Comparison of ENCODE assay signal across 18 mouse cellular contexts in genomic region chr1:132123420-132124014, GRCm38 (mm10). TPM values are rescaled to one million over a fixed set of nuclear protein-coding genes. Genes with fewer than 3 reads are reported as not detected.
A peak's percentile ranks its signal among the peaks of the same experiment; 100 is the strongest.
DNase-seq lines count a peak whose midpoint lies in the region; ATAC-seq and TF ChIP-seq lines count a peak whose summit lies in the region.
"Had no signal": no experiment of that assay in that cellular context is flagged by ENCODE, and none has a peak within 500 bp of the region (broad histone marks: within the 10 kb centered on the region; RNA-seq: fewer than 3 reads in every experiment).

No protein-coding gene starts in this region.

- peaks cover 13% of the 10 kb centered on the region for H3K4me1 ChIP-seq in forebrain, embryonic 12.5 days
- H3K4me1 ChIP-seq in forebrain, embryonic 11.5 days (replicated peaks; ENCODE audit: control insufficient read depth, insufficient read depth, low read length) = no peaks in the 10 kb centered on the region; the same call in 1 of the 2 replicates
- peaks cover 9% of the 10 kb centered on the region; the same call in 1 of the 2 replicates for H3K4me1 ChIP-seq in forebrain, embryonic 15.5 days
- H3K4me1 ChIP-seq in hindbrain, postnatal 0 days (ENCODE audit: insufficient read depth, low read length) = 0 out of 2 replicates have a peak, but pooled peaks cover 5% of the 10 kb centered on the region
- H3K4me1 ChIP-seq in neural tube, embryonic 14.5 days (ENCODE audit: control insufficient read depth, insufficient read depth, low read length) = no peaks in the 10 kb centered on the region

- TF ChIP-seq CTCF in hindbrain, postnatal 0 days (IDR thresholded peaks at IDR 0.05; ENCODE audit: low read depth) = no peak

- no peaks in the 10 kb centered on the region for H3K27me3 ChIP-seq in forebrain, embryonic 12.5 days
- no peaks in the 10 kb centered on the region for H3K27me3 ChIP-seq in forebrain, embryonic 11.5 days (ENCODE audit: control insufficient read depth, insufficient read depth, low read length)
- H3K27me3 ChIP-seq in forebrain, embryonic 15.5 days = no peaks in the 10 kb centered on the region
- no peaks in the 10 kb centered on the region for H3K27me3 ChIP-seq in hindbrain, postnatal 0 days (ENCODE audit: insufficient read depth, low read length)
- no peaks in the 10 kb centered on the region for H3K27me3 ChIP-seq in neural tube, embryonic 14.5 days (ENCODE audit: control insufficient read depth, insufficient read depth, low read length)
- H3K27me3 ChIP-seq: lung, embryonic 15.5 days had no signal

- ATAC-seq in forebrain, embryonic 12.5 days (ENCODE audit: low FRiP score) = peak; percentile 55
- ATAC-seq in forebrain, embryonic 11.5 days (replicated peaks; ENCODE audit: low FRiP score) = no peak
- no peak for ATAC-seq in forebrain, embryonic 15.5 days (replicated peaks)
- peak; percentile 57 for ATAC-seq in hindbrain, postnatal 0 days
- ATAC-seq in neural tube, embryonic 14.5 days (ENCODE audit: low read depth) = peak; percentile 32; the same call in 1 of the 2 replicates

- WGBS in forebrain, embryonic 12.5 days = 55% methylated on average over 9 of the region's 9 CpGs
- 60% methylated on average over 9 of the region's 9 CpGs for WGBS in forebrain, embryonic 11.5 days
- WGBS in forebrain, embryonic 15.5 days = 49% methylated on average over 9 of the region's 9 CpGs
- WGBS in hindbrain, postnatal 0 days = 32% methylated on average over 9 of the region's 9 CpGs
- WGBS in neural tube, embryonic 14.5 days = 47% methylated on average over 9 of the region's 9 CpGs

- DNase-seq in forebrain, embryonic 11.5 days (ENCODE audit: low spot score) = no peak
- peak; percentile 67 for DNase-seq in hindbrain, postnatal 0 days (ENCODE audit: low spot score)
- no peak for DNase-seq in ovary, adult 18-20 months (ENCODE audit: low spot score)
- DNase-seq in layer of hippocampus, adult 8-10 months (ENCODE audit: low spot score in 2 of 2) = no peak
- no peak for DNase-seq in cerebellum, adult 11-12 months
- DNase-seq: adrenal gland, postnatal 14 days; gastrocnemius, postnatal 14 days; kidney, adult 11 months; kidney, postnatal 4 days; right cerebral cortex, postnatal 4 days; thymus, adult 2 months had no signal

- no peak overlapping the region for H3K4me2 ChIP-seq in forebrain, embryonic 12.5 days
- no peak overlapping the region for H3K4me2 ChIP-seq in forebrain, embryonic 11.5 days (ENCODE audit: low read depth, low read length, severe bottlenecking)
- H3K4me2 ChIP-seq in forebrain, embryonic 15.5 days (replicated peaks) = no peak overlapping the region
- H3K4me2 ChIP-seq in hindbrain, postnatal 0 days (ENCODE audit: low read depth, low read length) = no peak overlapping the region
- H3K4me2 ChIP-seq in neural tube, embryonic 14.5 days (ENCODE audit: low read depth, low read length) = no peak overlapping the region
- H3K4me2 ChIP-seq: liver, embryonic 11.5 days; lung, embryonic 15.5 days had no signal

- no peaks in the 10 kb centered on the region for H3K36me3 ChIP-seq in forebrain, embryonic 12.5 days (replicated peaks)
- H3K36me3 ChIP-seq in forebrain, embryonic 11.5 days (ENCODE audit: control insufficient read depth, insufficient read depth, low read length) = no peaks in the 10 kb centered on the region
- no peaks in the 10 kb centered on the region for H3K36me3 ChIP-seq in forebrain, embryonic 15.5 days
- no peaks in the 10 kb centered on the region for H3K36me3 ChIP-seq in hindbrain, postnatal 0 days (ENCODE audit: insufficient read depth, low read length)
- H3K36me3 ChIP-seq in neural tube, embryonic 14.5 days (ENCODE audit: control insufficient read depth, insufficient read depth, low read length) = no peaks in the 10 kb centered on the region
- H3K36me3 ChIP-seq: G1E; lung, embryonic 15.5 days had no signal

- H3K4me3 ChIP-seq in forebrain, embryonic 12.5 days (replicated peaks) = no peak overlapping the region
- no peak overlapping the region for H3K4me3 ChIP-seq in forebrain, embryonic 11.5 days (ENCODE audit: low read depth, low read length)
- H3K4me3 ChIP-seq in forebrain, embryonic 15.5 days = no peak overlapping the region
- no peak overlapping the region for H3K4me3 ChIP-seq in hindbrain, postnatal 0 days (ENCODE audit: low read length)
- H3K4me3 ChIP-seq in neural tube, embryonic 14.5 days (ENCODE audit: low read depth, low read length) = no peak overlapping the region
- H3K4me3 ChIP-seq: lung, embryonic 15.5 days; megakaryocyte, embryonic 14.5 days had no signal

- no peaks in the 10 kb centered on the region for H3K9me3 ChIP-seq in forebrain, embryonic 12.5 days
- no peaks in the 10 kb centered on the region for H3K9me3 ChIP-seq in forebrain, embryonic 11.5 days (ENCODE audit: control insufficient read depth, low read length)
- H3K9me3 ChIP-seq in forebrain, embryonic 15.5 days = no peaks in the 10 kb centered on the region
- no peaks in the 10 kb centered on the region for H3K9me3 ChIP-seq in hindbrain, postnatal 0 days (ENCODE audit: low read length)
- no peaks in the 10 kb centered on the region for H3K9me3 ChIP-seq in neural tube, embryonic 14.5 days (ENCODE audit: control insufficient read depth, low read length)
- H3K9me3 ChIP-seq: G1E; lung, embryonic 15.5 days; megakaryocyte, embryonic 14.5 days had no signal

- H3K27ac ChIP-seq in forebrain, embryonic 12.5 days = no peak overlapping the region
- H3K27ac ChIP-seq in forebrain, embryonic 11.5 days (ENCODE audit: low read depth, low read length) = no peak overlapping the region
- H3K27ac ChIP-seq in forebrain, embryonic 15.5 days (replicated peaks) = 0 out of 2 replicates have a peak overlapping the region, but pooled peaks have one; percentile 17
- peak overlapping the region; percentile 41 for H3K27ac ChIP-seq in hindbrain, postnatal 0 days
- H3K27ac ChIP-seq in neural tube, embryonic 14.5 days (ENCODE audit: low read depth, low read length) = no peak overlapping the region
- H3K27ac ChIP-seq: lung, embryonic 15.5 days had no signal

- H3K9ac ChIP-seq in forebrain, embryonic 12.5 days = no peak overlapping the region
- H3K9ac ChIP-seq in forebrain, embryonic 11.5 days (ENCODE audit: low read length) = no peak overlapping the region
- no peak overlapping the region for H3K9ac ChIP-seq in forebrain, embryonic 15.5 days (replicated peaks)
- no peak overlapping the region for H3K9ac ChIP-seq in hindbrain, postnatal 0 days (replicated peaks; ENCODE audit: low read length)
- no peak overlapping the region for H3K9ac ChIP-seq in neural tube, embryonic 14.5 days (replicated peaks; ENCODE audit: low read depth, low read length)
- H3K9ac ChIP-seq: lung, embryonic 15.5 days had no signal

RNA-seq across cellular contexts. Expression of gene Cdk18, which starts 16.0 kb away (rescaled TPM):
- polyA plus RNA-seq in forebrain, embryonic 12.5 days (2016; fragmentation: Nextera tagmentation; extraction: Ambion mirVana) = 0.56 and 1.0 TPM in 2 replicates
- polyA plus RNA-seq in forebrain, embryonic 11.5 days (2014; fragmentation: Nextera tagmentation; extraction: Ambion mirVana) = 0.35 and 0.96 TPM in 2 replicates
- polyA plus RNA-seq in forebrain, embryonic 15.5 days (2015; fragmentation: Nextera tagmentation; extraction: Ambion mirVana) = 0.18 and 0.69 TPM in 2 replicates
- total RNA-seq in hindbrain, postnatal 0 days (2014; rRNA removed) = 2.7 and 4.1 TPM in 2 replicates
- polyA plus RNA-seq in hindbrain, postnatal 0 days (2015; fragmentation: Nextera tagmentation; extraction: Ambion mirVana) = 1.0 and 1.6 TPM in 2 replicates
- 0.36 and 0.42 TPM in 2 replicates for polyA plus RNA-seq in neural tube, embryonic 14.5 days (2014; fragmentation: Nextera tagmentation; extraction: Ambion mirVana)
- total RNA-seq in layer of hippocampus, adult 8-10 months (2022) = 10 to 100 TPM; 25.8 to 30.9 (median 27.6) TPM

RNA-seq across cellular contexts. Expression of gene Mfsd4a, which starts 55.7 kb away (rescaled TPM):
- 14.2 and 16.0 TPM in 2 replicates for polyA plus RNA-seq in forebrain, embryonic 12.5 days (2016; fragmentation: Nextera tagmentation; extraction: Ambion mirVana)
- polyA plus RNA-seq in forebrain, embryonic 11.5 days (2014; fragmentation: Nextera tagmentation; extraction: Ambion mirVana) = 10.5 and 13.6 TPM in 2 replicates
- polyA plus RNA-seq in forebrain, embryonic 15.5 days (2015; fragmentation: Nextera tagmentation; extraction: Ambion mirVana) = 8.8 and 8.9 TPM in 2 replicates
- 5.8 and 10.2 TPM in 2 replicates for total RNA-seq in hindbrain, postnatal 0 days (2014; rRNA removed)
- 8.4 and 9.1 TPM in 2 replicates for polyA plus RNA-seq in hindbrain, postnatal 0 days (2015; fragmentation: Nextera tagmentation; extraction: Ambion mirVana)
- polyA plus RNA-seq in neural tube, embryonic 14.5 days (2014; fragmentation: Nextera tagmentation; extraction: Ambion mirVana) = 8.5 and 9.4 TPM in 2 replicates
- 10 to 100 TPM; 64.6 to 84.2 (median 78.5) TPM for total RNA-seq in layer of hippocampus, adult 8-10 months (2022)
- polyA plus RNA-seq: G1E had no signal

Comparison
In these comparisons a context has a peak if more than half of its experiments do, and no peak if none do; other contexts are left out.
1. ATAC-seq: peak in forebrain, embryonic 12.5 days (single experiment), hindbrain, postnatal 0 days (single experiment) and neural tube, embryonic 14.5 days (single experiment); none in forebrain, embryonic 11.5 days (single experiment) and forebrain, embryonic 15.5 days (single experiment).
2. H3K27ac ChIP-seq: peak in forebrain, embryonic 15.5 days (single experiment) and hindbrain, postnatal 0 days (single experiment); none in forebrain, embryonic 12.5 days (single experiment), forebrain, embryonic 11.5 days (single experiment) and neural tube, embryonic 14.5 days (single experiment).